ENCODE assay signal across 29 mouse cellular contexts in the genomic region with DNA sequence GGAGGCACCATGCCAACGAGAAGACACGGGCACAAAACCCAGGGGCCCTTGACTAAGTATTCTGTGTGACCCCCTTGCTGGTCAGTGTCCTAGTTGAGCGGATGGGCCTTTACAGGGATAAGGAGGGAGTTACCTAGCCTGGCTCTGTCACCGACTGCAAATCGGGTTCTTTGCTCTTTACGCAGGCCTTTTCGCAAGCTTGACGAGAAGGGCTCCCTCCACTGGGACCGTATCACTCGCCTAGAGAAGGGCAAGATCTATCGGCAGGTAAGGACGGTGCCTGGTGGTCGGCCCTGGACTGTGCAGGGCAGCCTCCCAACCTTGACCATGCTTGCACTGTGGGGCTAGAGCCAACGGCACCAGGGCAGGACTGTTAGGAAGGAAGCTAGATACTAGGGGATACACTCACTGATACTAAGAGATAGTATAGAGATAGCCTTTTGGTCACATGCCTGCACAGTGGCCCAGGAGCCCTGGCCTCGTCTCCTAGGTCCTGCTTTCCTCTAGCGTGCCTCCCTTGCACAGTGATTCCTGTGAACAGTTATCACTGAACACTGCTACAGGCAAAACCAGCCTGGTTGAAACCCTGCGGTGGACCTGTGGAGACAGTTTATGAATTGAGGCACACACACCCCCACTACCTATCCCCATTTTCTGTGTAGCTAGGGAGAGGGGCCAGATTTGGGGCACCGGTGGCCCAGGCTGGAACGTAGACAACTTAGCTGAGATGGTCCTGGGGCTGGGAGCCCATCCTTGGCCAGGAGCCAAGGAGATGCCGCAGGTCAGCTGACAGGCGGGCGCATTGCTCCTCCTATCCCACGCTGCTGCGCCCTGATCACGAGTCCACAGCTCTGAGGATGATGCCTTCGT. TPM values are rescaled to one million over a fixed set of nuclear protein-coding genes. Genes with fewer than 3 reads are reported as not detected.
DNase-seq lines count a peak whose midpoint lies in the region; ATAC-seq and TF ChIP-seq lines count a peak whose summit lies in the region.
"Had no signal": no experiment of that assay in that cellular context is flagged by ENCODE, and none has a peak within 500 bp of the region (broad histone marks: within the 10 kb centered on the region; RNA-seq: fewer than 3 reads in every experiment).

No protein-coding gene starts in this region.

- H3K9me3 ChIP-seq in heart, embryonic 11.5 days (replicated peaks; ENCODE audit: control insufficient read depth, low read length), result no peaks in the 10 kb centered on the region
- no peaks in the 10 kb centered on the region for H3K9me3 ChIP-seq in liver, postnatal 0 days (ENCODE audit: low read length)
- H3K9me3 ChIP-seq: liver, embryonic 15.5 days; neural tube, embryonic 12.5 days had no signal

- peaks cover 28% of the 10 kb centered on the region for H3K4me1 ChIP-seq in heart, embryonic 11.5 days (ENCODE audit: control insufficient read depth, insufficient read depth, low read length)
- peaks cover 21% of the 10 kb centered on the region for H3K4me1 ChIP-seq in liver, postnatal 0 days (ENCODE audit: insufficient read depth)

- peak; percentile 28 for DNase-seq in cerebellum, adult 11-12 months
- DNase-seq in cerebellum, postnatal 25 days, result no peak
- no peak for DNase-seq in heart, postnatal 25 days (ENCODE audit: low spot score)
- peak; percentile 3 for DNase-seq in liver
- no peak for DNase-seq in liver, postnatal 0 days
- DNase-seq in ovary, adult 18-20 months (ENCODE audit: low spot score), result peak; percentile 1
- DNase-seq in ovary, postnatal 14 days (ENCODE audit: low spot score), result no peak
- DNase-seq: adrenal gland, postnatal 10 days; cerebellum, adult 9-11 months; embryo, embryonic 11 days; forebrain, postnatal 0 days; gastrocnemius, postnatal 10 days; kidney, adult 8-10 months; layer of hippocampus, adult 9-11 months; left cerebral cortex, postnatal 4 days; right cerebral cortex, postnatal 25 days; thymus, adult 2 months had no signal

- H3K4me2 ChIP-seq in heart, embryonic 11.5 days, result no peak overlapping the region
- no peak overlapping the region for H3K4me2 ChIP-seq in liver, postnatal 0 days (ENCODE audit: low read depth, low read length)
- H3K4me2 ChIP-seq: liver, embryonic 15.5 days; midbrain, embryonic 11.5 days; neural tube, embryonic 12.5 days had no signal

- TF ChIP-seq CTCF in liver, postnatal 0 days (IDR thresholded peaks at IDR 0.05; ENCODE audit: low read depth), result no peak

- peaks cover 46% of the 10 kb centered on the region for H3K36me3 ChIP-seq in heart, embryonic 11.5 days (ENCODE audit: control insufficient read depth, insufficient read depth, low read length)
- H3K36me3 ChIP-seq in liver, postnatal 0 days (replicated peaks; ENCODE audit: insufficient read depth, low read length), result peaks cover 54% of the 10 kb centered on the region

- TF ChIP-seq EP300 in liver, postnatal 0 days (IDR thresholded peaks at IDR 0.05; ENCODE audit: low read depth), result no peak

- H3K27ac ChIP-seq in heart, embryonic 11.5 days (ENCODE audit: low read depth, low read length), result peak overlapping the region; percentile 3; the same call in 1 of the 2 replicates
- H3K27ac ChIP-seq in liver, postnatal 0 days (ENCODE audit: low read depth), result no peak overlapping the region
- H3K27ac ChIP-seq: left cerebral cortex, adult 2 months; liver, embryonic 15.5 days; macrophage had no signal

- intact Hi-C loops in heart, postnatal 25 days (cut with DNase I), result no loop called here

- no peak for ATAC-seq in heart, embryonic 11.5 days (replicated peaks; ENCODE audit: insufficient number of reproducible peaks, low FRiP score, low TSS enrichment)
- ATAC-seq in liver, postnatal 0 days, result no peak
- ATAC-seq: activated CD4-positive, CD25-positive, alpha-beta regulatory T cell, adult 4 months; forebrain, postnatal 0 days; hindbrain, embryonic 16.5 days; Patski had no signal

- no peaks in the 10 kb centered on the region for H3K27me3 ChIP-seq in heart, embryonic 11.5 days (ENCODE audit: control insufficient read depth, insufficient read depth, low read length)
- no peaks in the 10 kb centered on the region for H3K27me3 ChIP-seq in liver, postnatal 0 days (ENCODE audit: insufficient read depth, low read length)
- H3K27me3 ChIP-seq: liver, embryonic 15.5 days; neural tube, embryonic 12.5 days; Patski had no signal

- WGBS in heart, embryonic 11.5 days (ENCODE audit: insufficient replicate concordance), result 86% methylated on average over 26 of the region's 26 CpGs
- WGBS in liver, postnatal 0 days (ENCODE audit: insufficient replicate concordance), result 88% methylated on average over 26 of the region's 26 CpGs

- no peak overlapping the region for H3K9ac ChIP-seq in heart, embryonic 11.5 days (ENCODE audit: low read depth, low read length)
- no peak overlapping the region for H3K9ac ChIP-seq in liver, postnatal 0 days (replicated peaks)
- H3K9ac ChIP-seq: forebrain, postnatal 0 days; liver, embryonic 15.5 days; neural tube, embryonic 12.5 days had no signal

- H3K4me3 ChIP-seq in heart, embryonic 11.5 days (ENCODE audit: low read depth, low read length), result no peak overlapping the region
- H3K4me3 ChIP-seq in liver, postnatal 0 days (ENCODE audit: low read depth, low read length), result no peak overlapping the region
- H3K4me3 ChIP-seq: heart, adult 2 months; left cerebral cortex, adult 2 months; liver, embryonic 15.5 days; neural tube, embryonic 12.5 days had no signal

RNA-seq across cellular contexts. Expression of gene Nt5dc2, which starts 5.8 kb away (rescaled TPM):
- polyA plus RNA-seq in heart, embryonic 11.5 days (2014; fragmentation: Nextera tagmentation; extraction: Ambion mirVana), result 342 and 344 TPM in 2 replicates
- total RNA-seq in heart, postnatal 25 days (2021), result 10 to 100 TPM; 18.2 to 22.6 TPM
- 45.3 and 48.5 TPM in 2 replicates for polyA plus RNA-seq in liver, postnatal 0 days (2015; fragmentation: Nextera tagmentation; extraction: Ambion mirVana)
- total RNA-seq: monocyte, adult 5-6 weeks had no signal
- polyA plus RNA-seq: activated CD4-positive, CD25-positive, alpha-beta regulatory T cell, adult 4 months had no signal

RNA-seq across cellular contexts. Expression of gene Smim4, which starts 7.9 kb away (rescaled TPM):
- polyA plus RNA-seq in heart, embryonic 11.5 days (2014; fragmentation: Nextera tagmentation; extraction: Ambion mirVana), result 64.5 and 70.0 TPM in 2 replicates
- 10 to 100 TPM; 60.2 to 61.0 TPM for total RNA-seq in heart, postnatal 25 days (2021)
- 76.1 and 79.2 TPM in 2 replicates for polyA plus RNA-seq in liver, postnatal 0 days (2015; fragmentation: Nextera tagmentation; extraction: Ambion mirVana)

RNA-seq across cellular contexts. Expression of gene Stab1, which starts 31.8 kb away (rescaled TPM):
- polyA plus RNA-seq in heart, embryonic 11.5 days (2014; fragmentation: Nextera tagmentation; extraction: Ambion mirVana), result 35.9 and 40.4 TPM in 2 replicates
- total RNA-seq in heart, postnatal 25 days (2021), result 10 to 100 TPM; 76.4 to 76.8 TPM
- polyA plus RNA-seq in liver, postnatal 0 days (2015; fragmentation: Nextera tagmentation; extraction: Ambion mirVana), result 34.7 and 42.5 TPM in 2 replicates
- total RNA-seq: hematopoietic stem cell, adult 5-6 weeks; monocyte, adult 5-6 weeks had no signal

Comparison
In these comparisons a context has a peak if more than half of its experiments do, and no peak if none do; other contexts are left out.
1. DNase-seq: peak in cerebellum, adult 11-12 months (single experiment), liver (single experiment) and ovary, adult 18-20 months (single experiment); none in cerebellum, postnatal 25 days (0 of 2), heart, postnatal 25 days (single experiment), liver, postnatal 0 days (single experiment) and ovary, postnatal 14 days (single experiment).